Mouse (Mus musculus) forebrain, embryonic 13.5 days (tissue): Measurements from ENCODE around the gene Uvrag. TPM values are rescaled to one million over a fixed set of nuclear protein-coding genes. Genes with fewer than 3 reads are reported as not detected.

ENCODE experiments used
- ATAC-seq: fragments of 200-750 bp; cut with Nextera tagmentation; 2 replicates; pipeline ENCODE4 v1.8.0; 2017
- H3K27ac ChIP-seq: fragments of 300-500 bp; sonication (generic); 2 replicates; pipeline ENCODE4 v1.5.1; 2015; ENCODE audit warnings: inconsistent platforms, mild to moderate bottlenecking, moderate library complexity
- H3K27me3 ChIP-seq: fragments of 300-500 bp; sonication (generic); 2 replicates; pipeline ENCODE4 v1.6.1; 2015; ENCODE audit warnings: mild to moderate bottlenecking, inconsistent platforms
- H3K36me3 ChIP-seq: fragments of 300-500 bp; sonication (generic); 2 replicates; pipeline ENCODE4 v1.6.1; 2015; ENCODE audit warnings: mild to moderate bottlenecking, inconsistent platforms; ENCODE audit not compliant: poor library complexity, severe bottlenecking
- H3K4me1 ChIP-seq: fragments of 300-500 bp; sonication (generic); 2 replicates; pipeline ENCODE4 v1.6.1; 2015; ENCODE audit warnings: inconsistent platforms
- H3K4me2 ChIP-seq: fragments of 300-500 bp; sonication (generic); 2 replicates; pipeline ENCODE4 v1.6.1; 2015; ENCODE audit warnings: inconsistent platforms, mild to moderate bottlenecking, moderate library complexity
- H3K4me3 ChIP-seq: fragments of 300-500 bp; sonication (generic); 2 replicates; pipeline ENCODE4 v1.5.1; 2015; ENCODE audit warnings: mild to moderate bottlenecking, inconsistent platforms
- H3K9ac ChIP-seq: fragments of 300-500 bp; sonication (generic); 2 replicates; pipeline ENCODE4 v1.6.1; 2015; ENCODE audit warnings: mild to moderate bottlenecking, inconsistent platforms
- H3K9me3 ChIP-seq: fragments of 300-500 bp; sonication (generic); replicated peaks from 2 replicates; pipeline ENCODE4 v1.6.1; 2016; ENCODE audit warnings: inconsistent platforms
- WGBS: fragments of 180-500 bp; shearing (Covaris S2); methylation state at CpG from one replicate; pipeline ENCODE4 v1.1.7; 2015; 5-methylcytosine and 5-hydroxymethylcytosine counted together
- polyA plus RNA-seq: library from polyadenylated mRNA; unstranded; fragments of >200 nt; fragmentation: Nextera tagmentation; extraction: Ambion mirVana; gene quantifications from 2 replicates; pipeline ENCODE4 v1.2.1, GENCODE M21; 2015

Gene Uvrag
- polyA plus RNA-seq, 1 experiment from 2014 or later, result 13.6 TPM

DNA sequence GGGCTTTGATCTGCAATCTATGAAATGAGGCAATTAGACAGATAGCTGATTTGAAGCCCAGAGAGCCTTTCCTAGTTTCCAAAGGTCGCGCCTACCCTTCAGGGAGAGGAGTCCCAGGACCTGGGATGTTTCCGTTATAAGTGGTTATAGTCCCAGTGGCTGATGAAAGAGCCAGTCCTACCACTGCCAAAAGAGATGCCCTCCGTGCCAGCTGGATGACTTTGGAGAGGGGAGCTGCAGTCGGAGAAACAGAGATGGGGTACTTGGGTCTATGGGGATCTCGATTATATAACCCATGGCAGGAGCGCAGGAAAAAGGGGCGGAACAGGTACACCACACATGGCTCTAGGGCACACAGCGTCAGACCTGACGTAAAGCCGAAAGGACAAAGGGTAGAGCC lies 21.0 kb upstream of the Uvrag start:
- 93% methylated on average over 11 of the region's 11 CpGs for WGBS
- H3K9me3 ChIP-seq, result no peaks in the 10 kb centered on the region
- H3K4me3 ChIP-seq, result no peak overlapping the region
- no peak overlapping the region for H3K27ac ChIP-seq
- H3K4me1 ChIP-seq, result no peaks in the 10 kb centered on the region
- no peak overlapping the region for H3K9ac ChIP-seq
- no peak for ATAC-seq
- H3K27me3 ChIP-seq, result no peaks in the 10 kb centered on the region
- H3K4me2 ChIP-seq, result no peak overlapping the region
- no peaks in the 10 kb centered on the region for H3K36me3 ChIP-seq

DNA sequence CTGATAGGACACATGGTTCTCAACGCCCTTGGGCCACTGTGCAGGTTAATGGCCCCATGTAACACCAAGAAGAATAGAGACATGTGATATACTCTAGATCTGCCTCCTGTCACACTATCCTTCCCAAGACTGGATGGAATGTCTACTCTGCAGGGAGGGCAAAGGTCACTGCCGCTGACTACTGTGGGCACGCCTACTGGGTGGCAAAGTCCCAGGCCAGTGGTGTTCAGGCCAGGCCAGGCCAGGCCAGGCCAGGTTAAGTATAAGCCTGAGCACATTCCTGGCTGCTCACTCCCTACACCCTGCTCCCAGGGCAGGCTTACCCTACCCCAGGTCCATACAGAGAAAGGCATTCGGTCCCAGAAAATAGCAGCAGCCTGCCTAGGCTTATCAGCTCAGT lies 20.6 kb upstream of the Uvrag start:
- ATAC-seq, result no peak
- Histone ChIP-seq H3K4me2 (no peak overlapping the region), H3K4me3 (no peak overlapping the region), H3K9ac (no peak overlapping the region), H3K4me1 (no peaks in the 10 kb centered on the region), H3K36me3 (no peaks in the 10 kb centered on the region), H3K27ac (no peak overlapping the region), H3K27me3 (no peaks in the 10 kb centered on the region), H3K9me3 (no peaks in the 10 kb centered on the region)
- 62% methylated on average over 4 of the region's 4 CpGs for WGBS

DNA sequence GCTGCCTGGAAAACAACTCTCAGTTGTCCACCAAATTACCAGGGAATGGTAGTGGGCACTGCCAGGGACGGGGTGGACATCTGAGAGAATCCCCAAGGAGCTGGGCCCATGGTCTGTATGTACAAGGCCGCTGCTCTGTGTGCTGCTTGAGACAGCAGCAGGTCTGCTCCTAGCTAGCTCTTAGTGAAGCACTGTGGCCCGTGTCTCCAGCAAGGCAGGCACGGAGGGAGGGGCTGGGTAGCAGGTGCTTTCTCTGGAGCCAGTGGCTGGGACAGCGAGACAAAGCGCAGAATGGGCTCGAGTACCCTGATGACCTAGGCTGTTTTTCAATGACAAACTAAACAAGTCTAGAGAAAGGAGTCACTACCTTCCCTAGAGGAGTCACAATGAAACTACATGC lies 20.1 kb upstream of the Uvrag start:
- WGBS, result 79% methylated on average over 7 of the region's 7 CpGs
- H3K4me2 ChIP-seq, result no peak overlapping the region
- no peak overlapping the region for H3K27ac ChIP-seq
- peaks cover 2% of the 10 kb centered on the region; the same call in 1 of the 2 replicates for H3K4me1 ChIP-seq
- ATAC-seq, result no peak
- H3K9me3 ChIP-seq, result no peaks in the 10 kb centered on the region
- no peaks in the 10 kb centered on the region for H3K27me3 ChIP-seq
- no peaks in the 10 kb centered on the region for H3K36me3 ChIP-seq
- no peak overlapping the region for H3K4me3 ChIP-seq
- no peak overlapping the region for H3K9ac ChIP-seq

GRCm38 (mm10) chr7:99159446-99159845 lies 18.5 kb upstream of the Uvrag start:
- ATAC-seq, result no peak
- WGBS, result 61% methylated on average over 2 of the region's 2 CpGs
- H3K27ac ChIP-seq, result no peak overlapping the region
- H3K36me3 ChIP-seq, result no peaks in the 10 kb centered on the region
- no peak overlapping the region for H3K4me2 ChIP-seq
- H3K4me1 ChIP-seq, result peaks cover 11% of the 10 kb centered on the region
- no peaks in the 10 kb centered on the region for H3K9me3 ChIP-seq
- H3K4me3 ChIP-seq, result no peak overlapping the region
- no peak overlapping the region for H3K9ac ChIP-seq
- H3K27me3 ChIP-seq, result no peaks in the 10 kb centered on the region

- no peaks in the 10 kb centered on the region for H3K9me3 ChIP-seq
- H3K4me3 ChIP-seq, result no peak overlapping the region
- no peak for ATAC-seq
- WGBS, result 51% methylated on average over 5 of the region's 5 CpGs
- no peak overlapping the region for H3K9ac ChIP-seq
- H3K27ac ChIP-seq, result no peak overlapping the region
- H3K4me1 ChIP-seq, result peaks cover 11% of the 10 kb centered on the region
- H3K27me3 ChIP-seq, result no peaks in the 10 kb centered on the region
- no peak overlapping the region for H3K4me2 ChIP-seq
- no peaks in the 10 kb centered on the region for H3K36me3 ChIP-seq
These were observed 18.0 kb upstream of the Uvrag start for GRCm38 (mm10) chr7:99158904-99159303.

DNA sequence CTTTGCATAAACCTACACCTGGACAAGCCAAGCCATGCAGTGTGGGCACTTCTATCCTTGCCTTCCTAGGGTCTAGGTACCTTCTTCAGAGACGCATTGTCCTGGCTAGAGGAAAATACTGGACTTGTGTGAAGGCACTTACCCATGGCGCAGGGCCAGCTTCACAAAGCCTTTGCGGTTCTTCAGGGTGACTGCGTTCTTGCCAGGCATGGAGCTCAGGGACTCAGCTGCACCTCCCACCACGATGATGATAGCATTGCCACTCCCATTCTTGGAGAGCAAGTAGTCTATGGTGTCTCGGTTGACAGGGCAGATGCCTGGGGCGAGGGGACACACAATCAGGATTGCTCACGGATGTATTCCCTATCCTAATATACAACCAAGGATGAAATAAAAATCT lies 17.1 kb upstream of the Uvrag start:
- H3K27me3 ChIP-seq, result no peaks in the 10 kb centered on the region
- peaks cover 11% of the 10 kb centered on the region for H3K4me1 ChIP-seq
- WGBS, result 89% methylated on average over 8 of the region's 8 CpGs
- no peak overlapping the region for H3K9ac ChIP-seq
- H3K9me3 ChIP-seq, result no peaks in the 10 kb centered on the region
- no peak for ATAC-seq
- no peak overlapping the region for H3K27ac ChIP-seq
- H3K4me2 ChIP-seq, result no peak overlapping the region
- H3K36me3 ChIP-seq, result no peaks in the 10 kb centered on the region
- no peak overlapping the region for H3K4me3 ChIP-seq

GRCm38 (mm10) chr7:99156737-99157136 lies 15.8 kb upstream of the Uvrag start:
- Histone ChIP-seq H3K9ac (no peak overlapping the region), H3K36me3 (no peaks in the 10 kb centered on the region), H3K4me2 (no peak overlapping the region), H3K4me1 (peaks cover 11% of the 10 kb centered on the region), H3K27me3 (no peaks in the 10 kb centered on the region), H3K27ac (no peak overlapping the region), H3K4me3 (no peak overlapping the region), H3K9me3 (no peaks in the 10 kb centered on the region)
- ATAC-seq, result no peak
- 93% methylated on average over 10 of the region's 10 CpGs for WGBS

GRCm38 (mm10) chr7:99155311-99156289 lies 14.7 kb upstream of the Uvrag start:
- H3K36me3 ChIP-seq, result no peaks in the 10 kb centered on the region
- H3K27me3 ChIP-seq, result no peaks in the 10 kb centered on the region
- H3K4me3 ChIP-seq, result no peak overlapping the region
- 0 out of 2 replicates have a peak overlapping the region, but pooled peaks have one; percentile 2 for H3K9ac ChIP-seq
- H3K27ac ChIP-seq, result no peak overlapping the region
- H3K9me3 ChIP-seq, result no peaks in the 10 kb centered on the region
- ATAC-seq, result peak; percentile 75
- H3K4me1 ChIP-seq, result peaks cover 11% of the 10 kb centered on the region
- 23% methylated on average over 16 of the region's 17 CpGs for WGBS
- peak overlapping the region; percentile 45 for H3K4me2 ChIP-seq

- no peaks in the 10 kb centered on the region for H3K36me3 ChIP-seq
- no peak overlapping the region for H3K4me3 ChIP-seq
- no peak overlapping the region for H3K9ac ChIP-seq
- H3K27me3 ChIP-seq, result no peaks in the 10 kb centered on the region
- H3K4me1 ChIP-seq, result peaks cover 11% of the 10 kb centered on the region
- no peak overlapping the region for H3K27ac ChIP-seq
- WGBS, result 56% methylated on average over 8 of the region's 8 CpGs
- H3K4me2 ChIP-seq, result no peak overlapping the region
- peak; percentile 49 for ATAC-seq
- no peaks in the 10 kb centered on the region for H3K9me3 ChIP-seq
These were observed 13.8 kb upstream of the Uvrag start for GRCm38 (mm10) chr7:99154648-99155151.

GRCm38 (mm10) chr7:99153686-99154202 lies 12.8 kb upstream of the Uvrag start:
- H3K9me3 ChIP-seq, result no peaks in the 10 kb centered on the region
- 94% methylated on average over 11 of the region's 11 CpGs for WGBS
- no peak overlapping the region for H3K4me2 ChIP-seq
- ATAC-seq, result no peak
- no peaks in the 10 kb centered on the region for H3K36me3 ChIP-seq
- H3K27ac ChIP-seq, result no peak overlapping the region
- H3K9ac ChIP-seq, result no peak overlapping the region
- H3K27me3 ChIP-seq, result no peaks in the 10 kb centered on the region
- peaks cover 11% of the 10 kb centered on the region for H3K4me1 ChIP-seq
- no peak overlapping the region for H3K4me3 ChIP-seq

DNA sequence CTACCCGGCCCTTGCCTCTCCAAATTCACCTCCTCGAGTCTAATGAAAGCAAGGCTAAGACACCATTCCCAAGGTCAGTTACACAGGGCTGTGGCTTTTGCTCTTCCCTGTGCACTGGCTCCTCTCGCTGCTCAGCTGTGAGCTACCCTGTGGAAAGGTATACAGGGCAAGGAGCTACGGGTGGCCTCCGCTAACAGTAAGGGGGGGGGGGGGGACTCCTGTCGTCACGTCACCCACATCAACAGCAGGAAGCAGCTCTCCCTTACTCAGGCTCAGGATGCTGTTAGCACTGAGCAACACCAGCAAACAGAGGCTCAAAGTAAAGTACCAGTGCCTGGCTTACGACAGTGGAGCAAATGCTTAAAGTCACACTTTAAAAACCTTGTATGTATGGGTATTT lies 11.8 kb upstream of the Uvrag start:
- Histone ChIP-seq H3K4me1 (peaks cover 11% of the 10 kb centered on the region), H3K4me3 (no peak overlapping the region), H3K4me2 (no peak overlapping the region), H3K27ac (no peak overlapping the region), H3K36me3 (no peaks in the 10 kb centered on the region), H3K27me3 (no peaks in the 10 kb centered on the region), H3K9me3 (no peaks in the 10 kb centered on the region), H3K9ac (no peak overlapping the region)
- no peak for ATAC-seq
- WGBS, result 92% methylated on average over 8 of the region's 8 CpGs

DNA sequence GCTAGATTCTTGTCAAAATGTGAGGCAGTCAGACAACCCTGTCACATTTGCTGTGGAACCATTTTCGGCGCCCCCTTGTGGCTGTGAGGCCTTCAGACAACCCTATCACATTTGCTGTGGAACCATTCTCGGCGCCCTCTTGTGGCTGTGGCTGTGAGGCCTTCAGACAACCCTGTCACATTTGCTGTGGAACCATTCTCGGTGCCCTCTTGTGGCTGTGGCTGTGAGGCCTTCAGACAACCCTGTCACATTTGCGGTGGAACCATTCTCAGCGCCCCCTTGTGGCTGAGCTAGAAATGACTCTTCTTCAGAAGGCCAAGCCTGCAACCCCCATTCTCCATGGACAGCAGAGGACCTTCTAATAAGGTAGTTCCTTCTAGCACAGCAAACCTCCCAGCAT lies 10.4 kb upstream of the Uvrag start:
- no peak overlapping the region for H3K27ac ChIP-seq
- H3K4me3 ChIP-seq, result no peak overlapping the region
- WGBS, result 6% methylated on average over 7 of the region's 7 CpGs
- H3K36me3 ChIP-seq, result no peaks in the 10 kb centered on the region
- no peak overlapping the region for H3K9ac ChIP-seq
- peaks cover 11% of the 10 kb centered on the region for H3K4me1 ChIP-seq
- H3K27me3 ChIP-seq, result no peaks in the 10 kb centered on the region
- peak; percentile 78 for ATAC-seq
- H3K4me2 ChIP-seq, result no peak overlapping the region
- no peaks in the 10 kb centered on the region for H3K9me3 ChIP-seq
